Mouse (Mus musculus): ENCODE data around the gene Lamtor1. TPM values are rescaled to one million over a fixed set of nuclear protein-coding genes. Genes with fewer than 3 reads are reported as not detected.

The Lamtor1 gene
- polyA plus RNA-seq (2021; fragmentation: Nextera tagmentation): 224 and 235 TPM in 2 replicates
- long read RNA-seq, experiment 1, transcript Lamtor1-201 (5 exons, 1,119 nt): major isoform, 179 of 188 reads
- long read RNA-seq, experiment 1, partial matches to known transcripts: 0 of 188 reads
- long read RNA-seq, experiment 1, other reads (novel, unspliced or antisense): 8 of 188 reads
- long read RNA-seq, experiment 2, transcript Lamtor1-201 (5 exons, 1,119 nt): major isoform, 187 of 214 reads
- long read RNA-seq, experiment 2, partial matches to known transcripts: 1 of 214 reads
- long read RNA-seq, experiment 2, other reads (novel, unspliced or antisense): 25 of 214 reads

GRCm38 (mm10) chr7:101905561-101906286, at the start of gene Lamtor1:
Gene Lamtor1 (plus strand): TSS chr7:101905904.

DNA sequence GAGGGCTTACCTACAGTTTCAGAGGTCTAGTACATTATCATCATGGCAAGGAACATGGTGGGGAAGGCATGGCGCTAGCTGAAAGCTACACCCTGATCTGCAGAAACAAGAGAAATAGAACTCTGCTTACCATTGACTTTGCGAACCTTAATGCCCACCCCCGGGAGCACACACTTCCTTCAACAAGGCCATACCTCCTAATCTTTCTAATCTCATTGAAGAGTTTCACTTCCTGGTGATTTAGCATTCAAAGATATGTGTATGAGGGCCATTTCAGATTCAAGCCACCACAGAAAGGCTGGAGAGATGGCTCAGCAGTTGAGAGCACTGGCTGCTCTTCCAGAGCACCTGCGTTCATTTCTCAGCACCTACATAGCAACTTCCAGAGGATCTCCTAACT, 48.6 kb upstream of the Lamtor1 start, which contains the start of gene Folr2:
TSS of gene Folr2 (minus strand) at position 101 of the 400 bp plus-strand sequence.

DNA sequence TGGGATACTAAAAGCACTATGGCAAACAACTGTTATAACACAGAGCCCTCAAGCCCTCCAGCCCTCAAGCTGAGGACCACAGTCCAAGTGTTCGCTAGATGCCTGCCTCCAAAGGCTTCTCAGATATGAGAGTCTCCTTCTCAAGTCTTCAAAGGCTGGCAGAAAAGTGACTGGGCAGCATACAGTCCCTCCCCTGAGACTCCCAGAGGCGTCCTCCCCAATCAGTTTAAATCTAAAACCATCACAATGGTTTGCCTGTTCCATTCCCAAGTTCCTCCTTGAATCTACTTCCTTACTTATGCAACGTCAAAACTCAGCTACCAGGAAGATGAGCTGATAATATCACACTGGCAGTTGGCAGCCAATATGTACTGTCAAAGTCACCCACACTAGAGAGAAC, 42.3 kb upstream of the Lamtor1 start, which contains the start of gene Anapc15:
TSS of gene Anapc15 (plus strand) at position 301 of the 400 bp plus-strand sequence.

DNA sequence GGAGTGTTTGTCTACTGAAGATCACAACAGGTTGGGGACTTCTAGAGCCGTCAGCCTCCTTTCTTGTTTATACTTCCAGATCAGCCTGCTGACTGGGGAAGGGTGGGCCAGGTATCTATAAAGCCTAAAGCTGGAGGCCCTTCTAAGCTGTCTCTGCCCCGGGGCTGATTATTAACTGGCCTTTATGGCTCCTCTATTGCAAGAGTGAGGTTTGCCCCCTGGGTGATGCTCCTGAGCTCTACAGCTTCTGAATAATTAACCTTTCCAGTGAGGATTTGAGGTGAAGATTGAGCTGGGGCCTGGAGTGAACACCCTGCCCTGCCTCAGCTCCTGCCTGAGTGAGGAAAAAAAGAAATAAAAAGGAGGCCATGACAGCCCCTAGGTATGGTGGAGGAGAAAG, 35.1 kb upstream of the Lamtor1 start, which contains the start of gene Folr1:
TSS of gene Folr1 (minus strand) at position 160 of the 400 bp plus-strand sequence.

GRCm38 (mm10) chr7:101906287-101906681, 580 bp downstream of the Lamtor1 start, which contains the start of gene Tomt:
Gene Tomt (minus strand): TSS chr7:101906359.

DNA sequence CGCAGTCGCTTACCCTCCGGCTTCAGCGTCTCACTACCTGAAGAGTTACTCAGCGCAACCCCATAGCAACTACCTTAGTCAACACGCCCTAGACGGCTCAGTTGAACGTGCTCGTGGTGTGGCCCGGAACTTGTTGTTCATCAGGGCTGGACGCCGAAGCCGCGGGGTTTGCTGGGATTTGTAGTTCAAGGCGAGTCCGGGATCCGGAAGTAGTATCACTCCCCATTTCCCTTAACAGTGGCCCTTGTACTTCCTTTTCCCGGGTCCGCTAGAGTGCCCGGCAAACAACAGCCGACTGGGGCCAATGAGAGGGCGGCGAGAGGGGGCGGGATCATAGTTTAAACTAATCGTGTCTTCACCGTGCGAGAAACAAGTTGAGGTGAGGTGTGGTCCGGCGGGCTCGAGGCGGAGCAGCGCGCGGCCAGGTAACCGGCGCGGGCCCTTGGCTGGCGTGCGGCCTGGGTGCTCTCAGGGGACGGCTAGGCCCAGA, 28.1 kb downstream of the Lamtor1 start, which contains the start of the genes Lrrc51 and Numa1:
TSS of gene Lrrc51 (minus strand) at position 145 of the 490 bp plus-strand sequence.
TSS of gene Numa1 (plus strand) at position 361 of the 490 bp plus-strand sequence.

Small RNA genes within 50 kb of the gene (microRNA-seq; reads per million reads assigned to microRNA genes)
- not detected for gene Gm22655

Other genes starting within 250 kb of the Lamtor1 start
- 57.2 and 63.6 TPM in 2 replicates for gene Clpb, start 242.3 kb upstream of the Lamtor1 start, polyA plus RNA-seq (2021; fragmentation: Nextera tagmentation)
- gene Phox2a, start 87.6 kb upstream of the Lamtor1 start, polyA plus RNA-seq (2021; fragmentation: Nextera tagmentation): not detected in 2 replicates
- gene Inppl1, start 67.7 kb upstream of the Lamtor1 start, polyA plus RNA-seq (2021; fragmentation: Nextera tagmentation): 2.2 and 2.9 TPM in 2 replicates
- 0.78 and 0.93 TPM in 2 replicates for gene Folr2, start 48.7 kb upstream of the Lamtor1 start, polyA plus RNA-seq (2021; fragmentation: Nextera tagmentation)
- gene Anapc15, start 42.2 kb upstream of the Lamtor1 start, polyA plus RNA-seq (2021; fragmentation: Nextera tagmentation): 26.6 and 27.6 TPM in 2 replicates
- gene Folr1, start 35.1 kb upstream of the Lamtor1 start, polyA plus RNA-seq (2021; fragmentation: Nextera tagmentation): 7.6 and 132 TPM in 2 replicates
- gene Tomt, start 455 bp downstream of the Lamtor1 start, polyA plus RNA-seq (2021; fragmentation: Nextera tagmentation): not detected in 2 replicates
- 13.0 and 24.4 TPM in 2 replicates for gene Lrrc51, start 28.0 kb downstream of the Lamtor1 start, polyA plus RNA-seq (2021; fragmentation: Nextera tagmentation)
- 25.8 and 31.2 TPM in 2 replicates for gene Numa1, start 28.2 kb downstream of the Lamtor1 start, polyA plus RNA-seq (2021; fragmentation: Nextera tagmentation)
- 0.60 and 1.5 TPM in 2 replicates for gene Il18bp, start 112.8 kb downstream of the Lamtor1 start, polyA plus RNA-seq (2021; fragmentation: Nextera tagmentation)
- 18.0 and 19.2 TPM in 2 replicates for gene Rnf121, start 159.6 kb downstream of the Lamtor1 start, polyA plus RNA-seq (2021; fragmentation: Nextera tagmentation)
- gene Xndc1, start 159.6 kb downstream of the Lamtor1 start, polyA plus RNA-seq (2021; fragmentation: Nextera tagmentation): 2.4 and 3.1 TPM in 2 replicates
- 0.09 and 0.13 TPM in 2 replicates for gene Xntrpc, start 159.8 kb downstream of the Lamtor1 start, polyA plus RNA-seq (2021; fragmentation: Nextera tagmentation)
- not detected in 2 replicates for gene Trpc2, start 177.2 kb downstream of the Lamtor1 start, polyA plus RNA-seq (2021; fragmentation: Nextera tagmentation)
- 0.10 and 0.11 TPM in 2 replicates for gene Art1, start 195.8 kb downstream of the Lamtor1 start, polyA plus RNA-seq (2021; fragmentation: Nextera tagmentation)
- gene Art5, start 203.6 kb downstream of the Lamtor1 start, polyA plus RNA-seq (2021; fragmentation: Nextera tagmentation): not detected in 2 replicates
- gene Chrna10, start 210.9 kb downstream of the Lamtor1 start, polyA plus RNA-seq (2021; fragmentation: Nextera tagmentation): 0.05 and 0.21 TPM in 2 replicates

All from layer of hippocampus, adult 6 months (tissue).